Mouse (Mus musculus): Measurements from ENCODE around the gene Nudt1. TPM values are rescaled to one million over a fixed set of nuclear protein-coding genes. Genes with fewer than 3 reads are reported as not detected.
A peak's percentile ranks its signal among the peaks of the same experiment; 100 is the strongest.

Gene Nudt1
- polyA plus RNA-seq, 1 experiment from 2014 or later, result 36.0 TPM

- DNase-seq (ENCODE audit: low spot score), result peak; percentile 65
- Histone ChIP-seq H3K27me3 (ENCODE audit: control insufficient read depth, insufficient read depth, low read length) (no peaks in the 10 kb centered on the region), H3K9me3 (ENCODE audit: control insufficient read depth, low read length) (no peaks in the 10 kb centered on the region), H3K9ac (ENCODE audit: low read depth, low read length) (no peak overlapping the region), H3K4me1 (replicated peaks; ENCODE audit: control insufficient read depth, insufficient read depth, low read length) (no peaks in the 10 kb centered on the region), H3K4me2 (replicated peaks; ENCODE audit: low read depth, low read length) (no peak overlapping the region), H3K36me3 (ENCODE audit: control insufficient read depth, insufficient read depth, low read length) (0 out of 2 replicates have a peak, but pooled peaks cover 11% of the 10 kb centered on the region), H3K27ac (ENCODE audit: low read depth, low read length) (no peak overlapping the region), H3K4me3 (ENCODE audit: low read depth, low read length) (no peak overlapping the region)
- ATAC-seq (ENCODE audit: low FRiP score), result no peak
- WGBS, result 92% methylated on average over 1 of the region's 1 CpGs
Observed at GRCm38 (mm10) chr5:140292152-140292551, 29.3 kb upstream of the Nudt1 start.

GRCm38 (mm10) chr5:140298291-140298690 lies 23.2 kb upstream of the Nudt1 start:
- no peak overlapping the region for H3K9ac ChIP-seq (ENCODE audit: low read depth, low read length)
- H3K27ac ChIP-seq (ENCODE audit: low read depth, low read length), result no peak overlapping the region
- no peaks in the 10 kb centered on the region for H3K9me3 ChIP-seq (ENCODE audit: control insufficient read depth, low read length)
- WGBS, result 95% methylated on average over 4 of the region's 4 CpGs
- DNase-seq (ENCODE audit: low spot score), result no peak
- ATAC-seq (ENCODE audit: low FRiP score), result no peak
- H3K4me1 ChIP-seq (replicated peaks; ENCODE audit: control insufficient read depth, insufficient read depth, low read length), result no peaks in the 10 kb centered on the region
- no peak overlapping the region for H3K4me3 ChIP-seq (ENCODE audit: low read depth, low read length)
- H3K36me3 ChIP-seq (ENCODE audit: control insufficient read depth, insufficient read depth, low read length), result peaks cover 18% of the 10 kb centered on the region
- H3K4me2 ChIP-seq (replicated peaks; ENCODE audit: low read depth, low read length), result no peak overlapping the region
- H3K27me3 ChIP-seq (ENCODE audit: control insufficient read depth, insufficient read depth, low read length), result no peaks in the 10 kb centered on the region

GRCm38 (mm10) chr5:140306016-140306415 lies 15.4 kb upstream of the Nudt1 start:
- DNase-seq (ENCODE audit: low spot score) (no peak), ATAC-seq (ENCODE audit: low FRiP score) (no peak)
- H3K9ac ChIP-seq (ENCODE audit: low read depth, low read length), result no peak overlapping the region
- H3K9me3 ChIP-seq (ENCODE audit: control insufficient read depth, low read length), result no peaks in the 10 kb centered on the region
- H3K4me2 ChIP-seq (replicated peaks; ENCODE audit: low read depth, low read length), result no peak overlapping the region
- peaks cover 13% of the 10 kb centered on the region; the same call in 1 of the 2 replicates for H3K36me3 ChIP-seq (ENCODE audit: control insufficient read depth, insufficient read depth, low read length)
- H3K27me3 ChIP-seq (ENCODE audit: control insufficient read depth, insufficient read depth, low read length), result no peaks in the 10 kb centered on the region
- H3K4me1 ChIP-seq (replicated peaks; ENCODE audit: control insufficient read depth, insufficient read depth, low read length), result no peaks in the 10 kb centered on the region
- no peak overlapping the region for H3K27ac ChIP-seq (ENCODE audit: low read depth, low read length)
- H3K4me3 ChIP-seq (ENCODE audit: low read depth, low read length), result no peak overlapping the region
- WGBS, result 93% methylated on average over 8 of the region's 8 CpGs

- no peaks in the 10 kb centered on the region for H3K4me1 ChIP-seq (replicated peaks; ENCODE audit: control insufficient read depth, insufficient read depth, low read length)
- H3K4me3 ChIP-seq (ENCODE audit: low read depth, low read length), result no peak overlapping the region
- peaks cover 9% of the 10 kb centered on the region; the same call in 1 of the 2 replicates for H3K36me3 ChIP-seq (ENCODE audit: control insufficient read depth, insufficient read depth, low read length)
- ATAC-seq (ENCODE audit: low FRiP score) (no peak), DNase-seq (ENCODE audit: low spot score) (no peak)
- no peaks in the 10 kb centered on the region for H3K9me3 ChIP-seq (ENCODE audit: control insufficient read depth, low read length)
- no peaks in the 10 kb centered on the region for H3K27me3 ChIP-seq (ENCODE audit: control insufficient read depth, insufficient read depth, low read length)
- WGBS, result 90% methylated on average over 14 of the region's 14 CpGs
- no peak overlapping the region for H3K4me2 ChIP-seq (replicated peaks; ENCODE audit: low read depth, low read length)
- H3K9ac ChIP-seq (ENCODE audit: low read depth, low read length), result no peak overlapping the region
- H3K27ac ChIP-seq (ENCODE audit: low read depth, low read length), result no peak overlapping the region
Observed at GRCm38 (mm10) chr5:140307602-140308001, 13.9 kb upstream of the Nudt1 start.

GRCm38 (mm10) chr5:140316716-140317115 lies 4.7 kb upstream of the Nudt1 start:
- no peak for DNase-seq (ENCODE audit: low spot score)
- 91% methylated on average over 3 of the region's 3 CpGs for WGBS
- H3K36me3 ChIP-seq (ENCODE audit: control insufficient read depth, insufficient read depth, low read length), result peaks cover 5% of the 10 kb centered on the region; the same call in 1 of the 2 replicates

GRCm38 (mm10) chr5:140321756-140322575 lies 510 bp downstream of the Nudt1 start:
- peak overlapping the region; percentile 83 for H3K4me2 ChIP-seq (replicated peaks; ENCODE audit: low read depth, low read length)
- WGBS, result 4% methylated on average over 17 of the region's 17 CpGs
- H3K9me3 ChIP-seq (ENCODE audit: control insufficient read depth, low read length), result no peaks in the 10 kb centered on the region
- peak overlapping the region; percentile 92 for H3K4me3 ChIP-seq (ENCODE audit: low read depth, low read length)
- no peaks in the 10 kb centered on the region for H3K27me3 ChIP-seq (ENCODE audit: control insufficient read depth, insufficient read depth, low read length)
- ATAC-seq (ENCODE audit: low FRiP score) (peak; percentile 38; the same call in 1 of the 2 replicates), DNase-seq (ENCODE audit: low spot score) (no peak)
- peak overlapping the region; percentile 64; the same call in 1 of the 2 replicates for H3K27ac ChIP-seq (ENCODE audit: low read depth, low read length)
- no peaks in the 10 kb centered on the region for H3K36me3 ChIP-seq (ENCODE audit: control insufficient read depth, insufficient read depth, low read length)
- peak overlapping the region; percentile 98 for H3K9ac ChIP-seq (ENCODE audit: low read depth, low read length)
- H3K4me1 ChIP-seq (replicated peaks; ENCODE audit: control insufficient read depth, insufficient read depth, low read length), result peaks cover 7% of the 10 kb centered on the region

More at GRCm38 (mm10) chr5:140316716-140317115, 4.7 kb upstream of the Nudt1 start:
- H3K4me1 ChIP-seq (replicated peaks; ENCODE audit: control insufficient read depth, insufficient read depth, low read length), result peaks cover 7% of the 10 kb centered on the region
- H3K4me3 ChIP-seq (ENCODE audit: low read depth, low read length), result no peak overlapping the region
- H3K4me2 ChIP-seq (replicated peaks; ENCODE audit: low read depth, low read length), result no peak overlapping the region
- ATAC-seq (ENCODE audit: low FRiP score), result no peak
- no peaks in the 10 kb centered on the region for H3K27me3 ChIP-seq (ENCODE audit: control insufficient read depth, insufficient read depth, low read length)
- no peak overlapping the region for H3K9ac ChIP-seq (ENCODE audit: low read depth, low read length)
- no peak overlapping the region for H3K27ac ChIP-seq (ENCODE audit: low read depth, low read length)
- H3K9me3 ChIP-seq (ENCODE audit: control insufficient read depth, low read length), result no peaks in the 10 kb centered on the region

GRCm38 (mm10) chr5:140324058-140324457 lies 2.6 kb downstream of the Nudt1 start:
- H3K4me2 ChIP-seq (replicated peaks; ENCODE audit: low read depth, low read length), result no peak overlapping the region
- no peak for ATAC-seq (ENCODE audit: low FRiP score)
- no peak overlapping the region for H3K27ac ChIP-seq (ENCODE audit: low read depth, low read length)
- H3K36me3 ChIP-seq (ENCODE audit: control insufficient read depth, insufficient read depth, low read length), result no peaks in the 10 kb centered on the region
- H3K9me3 ChIP-seq (ENCODE audit: control insufficient read depth, low read length), result no peaks in the 10 kb centered on the region
- H3K4me3 ChIP-seq (ENCODE audit: low read depth, low read length), result no peak overlapping the region
- peaks cover 7% of the 10 kb centered on the region for H3K4me1 ChIP-seq (replicated peaks; ENCODE audit: control insufficient read depth, insufficient read depth, low read length)
- DNase-seq (ENCODE audit: low spot score), result no peak
- no peak overlapping the region for H3K9ac ChIP-seq (ENCODE audit: low read depth, low read length)
- 95% methylated on average over 5 of the region's 5 CpGs for WGBS
- no peaks in the 10 kb centered on the region for H3K27me3 ChIP-seq (ENCODE audit: control insufficient read depth, insufficient read depth, low read length)

GRCm38 (mm10) chr5:140331615-140332512 lies 10.4 kb downstream of the Nudt1 start, which contains the start of gene Mrm2:
Mrm2 (minus strand) TSS chr5:140331898.
- peak within 1 kb of the TSS; percentile 66 for H3K4me2 ChIP-seq (replicated peaks; ENCODE audit: low read depth, low read length)
- H3K4me3 ChIP-seq (ENCODE audit: low read depth, low read length), result peak within 1 kb of the TSS; percentile 57
- H3K36me3 ChIP-seq (ENCODE audit: control insufficient read depth, insufficient read depth, low read length), result no peaks in the 10 kb centered on the region
- peak within 1 kb of the TSS; percentile 88 for H3K27ac ChIP-seq (ENCODE audit: low read depth, low read length)
- WGBS, result 1% methylated on average over 39 of the region's 39 CpGs
- peak; percentile 91 for DNase-seq (ENCODE audit: low spot score)
- H3K4me1 ChIP-seq (replicated peaks; ENCODE audit: control insufficient read depth, insufficient read depth, low read length), result 0 out of 2 replicates have a peak, but pooled peaks cover 6% of the 10 kb centered on the region
- ATAC-seq (ENCODE audit: low FRiP score), result peak; percentile 81
- peak within 1 kb of the TSS; percentile 75 for H3K9ac ChIP-seq (ENCODE audit: low read depth, low read length)
- H3K9me3 ChIP-seq (ENCODE audit: control insufficient read depth, low read length), result no peaks in the 10 kb centered on the region
- H3K27me3 ChIP-seq (ENCODE audit: control insufficient read depth, insufficient read depth, low read length), result no peaks in the 10 kb centered on the region
